Mouse (Mus musculus) G1E (cell line): ENCODE results near the gene Zfp503. TPM values are rescaled to one million over a fixed set of nuclear protein-coding genes. Genes with fewer than 3 reads are reported as not detected.

Experiments
- ATAC-seq: 2 replicates; pipeline ENCODE4 v1.8.0; 2016; ENCODE audit warnings: mild to moderate bottlenecking; ENCODE audit not compliant: insufficient number of reproducible peaks, poor library complexity, low FRiP score, severe bottlenecking; ENCODE audit errors: extremely low read depth
- DNase-seq: peaks from one replicate; pipeline ENCODE4 v3.0.0; 2012; ENCODE audit warnings: low spot score
- H3K27me3 ChIP-seq: 2 replicates; pipeline ENCODE4 v1.6.1; 2012; ENCODE audit warnings: mild to moderate bottlenecking, low read length, inconsistent platforms; ENCODE audit not compliant: insufficient read depth
- H3K36me3 ChIP-seq: replicated peaks from 2 replicates; pipeline ENCODE3; 2012; ENCODE audit warnings: mild to moderate bottlenecking, inconsistent platforms
- H3K4me1 ChIP-seq: 2 replicates; pipeline ENCODE4 v1.6.1; 2012; ENCODE audit warnings: low read depth, low read length, inconsistent platforms, mixed read lengths; ENCODE audit not compliant: insufficient read depth
- H3K4me3 ChIP-seq: 2 replicates; pipeline ENCODE4 v1.5.1; 2012; ENCODE audit warnings: low read depth, mild to moderate bottlenecking, inconsistent platforms, low read length, moderate library complexity, mixed read lengths
- H3K9me3 ChIP-seq: replicated peaks from 2 replicates; pipeline ENCODE4 v1.6.1; 2012; ENCODE audit warnings: inconsistent platforms
- CTCF ChIP-seq: IDR thresholded peaks from 2 replicates; pipeline ENCODE4 v1.5.1; 2012; ENCODE audit warnings: low read depth, low read length, inconsistent platforms, mixed read lengths
- GATA1 ChIP-seq: IDR thresholded peaks from 2 replicates; pipeline ENCODE4 v1.6.1; 2012; ENCODE audit warnings: borderline replicate concordance, low read length, inconsistent platforms, mixed read lengths
- GATA2 ChIP-seq: IDR thresholded peaks from 2 replicates; pipeline ENCODE4 v1.6.1; 2012; ENCODE audit warnings: low read depth, low read length, inconsistent platforms, borderline replicate concordance
- POLR2AphosphoS5 ChIP-seq: IDR thresholded peaks from 2 replicates; pipeline ENCODE4 v1.6.1; 2012; ENCODE audit warnings: low read depth, low read length, inconsistent platforms; ENCODE audit not compliant: insufficient replicate concordance
- TAL1 ChIP-seq: conservative IDR thresholded peaks from 2 replicates; pipeline ENCODE4 v1.6.1; 2012; ENCODE audit warnings: low read depth, low read length, inconsistent platforms, mixed read lengths
- polyA plus RNA-seq: library from polyadenylated mRNA; stranded (reverse); fragments of >175 nt; gene quantifications from 2 replicates; pipeline ENCODE4 v1.2.3, GENCODE M21; 2012
- total RNA-seq, 2 experiments: library from RNA; stranded (forward) in 1 of 2; stranded (reverse) in 1 of 2; fragments of 200-1000 nt in 1 of 2; fragments of >200 nt in 1 of 2; fragmentation: Nextera tagmentation in 1 of 2; gene quantifications; 2 replicates each; pipeline ENCODE4 v1.2.3; 2014 to 2017

Zfp503 gene
- total and polyA plus RNA-seq, 3 experiments, result 0.01 TPM; not detected in 2

GRCm38 (mm10) chr14:21958643-21959042 lies 30.8 kb downstream of the Zfp503 start:
- no peak for TF ChIP-seq GATA2
- TF ChIP-seq CTCF, result no peak
- no peak for TF ChIP-seq POLR2AphosphoS5
- TF ChIP-seq GATA1, result no peak

GRCm38 (mm10) chr14:21952541-21952940 lies 36.9 kb downstream of the Zfp503 start:
- no peak for ATAC-seq
- H3K4me3 ChIP-seq, result no peak overlapping the region
- no peaks in the 10 kb centered on the region for H3K27me3 ChIP-seq
- no peak for TF ChIP-seq CTCF
- TF ChIP-seq GATA1, result no peak
- TF ChIP-seq TAL1, result no peak
- TF ChIP-seq GATA2, result no peak
- TF ChIP-seq POLR2AphosphoS5, result no peak
- no peak for DNase-seq
- no peaks in the 10 kb centered on the region for H3K36me3 ChIP-seq
- no peaks in the 10 kb centered on the region for H3K9me3 ChIP-seq
- no peaks in the 10 kb centered on the region for H3K4me1 ChIP-seq

More at GRCm38 (mm10) chr14:21958643-21959042, 30.8 kb downstream of the Zfp503 start:
- no peaks in the 10 kb centered on the region for H3K36me3 ChIP-seq
- no peak for DNase-seq
- H3K4me1 ChIP-seq, result no peaks in the 10 kb centered on the region
- no peaks in the 10 kb centered on the region for H3K9me3 ChIP-seq
- no peak for ATAC-seq
- H3K27me3 ChIP-seq, result no peaks in the 10 kb centered on the region
- no peak overlapping the region for H3K4me3 ChIP-seq

GRCm38 (mm10) chr14:21951896-21952523 lies 37.4 kb downstream of the Zfp503 start:
- TF ChIP-seq CTCF (no peak), GATA2 (no peak), GATA1 (no peak), TAL1 (no peak), POLR2AphosphoS5 (no peak)
- Histone ChIP-seq H3K4me3 (no peak overlapping the region), H3K36me3 (no peaks in the 10 kb centered on the region), H3K9me3 (no peaks in the 10 kb centered on the region), H3K4me1 (no peaks in the 10 kb centered on the region), H3K27me3 (no peaks in the 10 kb centered on the region)
- DNase-seq (no peak), ATAC-seq (no peak)

- no peak for TF ChIP-seq POLR2AphosphoS5
- H3K27me3 ChIP-seq, result peaks cover 8% of the 10 kb centered on the region
- H3K4me1 ChIP-seq, result no peaks in the 10 kb centered on the region
- H3K9me3 ChIP-seq, result no peaks in the 10 kb centered on the region
- no peak for ATAC-seq
- no peak for DNase-seq
- no peaks in the 10 kb centered on the region for H3K36me3 ChIP-seq
- no peak overlapping the region for H3K4me3 ChIP-seq
These were observed 44.5 kb downstream of the Zfp503 start for GRCm38 (mm10) chr14:21944946-21945345.

GRCm38 (mm10) chr14:21941581-21941980 lies 47.8 kb downstream of the Zfp503 start:
- ATAC-seq (no peak), DNase-seq (no peak)
- H3K36me3 ChIP-seq, result no peaks in the 10 kb centered on the region
- no peak overlapping the region for H3K4me3 ChIP-seq
- no peaks in the 10 kb centered on the region for H3K4me1 ChIP-seq
- no peak for TF ChIP-seq GATA1
- TF ChIP-seq TAL1, result no peak
- TF ChIP-seq POLR2AphosphoS5, result no peak
- TF ChIP-seq GATA2, result no peak
- TF ChIP-seq CTCF, result no peak
- H3K9me3 ChIP-seq, result no peaks in the 10 kb centered on the region
- H3K27me3 ChIP-seq, result peaks cover 8% of the 10 kb centered on the region

- Histone ChIP-seq H3K4me1 (no peaks in the 10 kb centered on the region), H3K36me3 (no peaks in the 10 kb centered on the region), H3K27me3 (peaks cover 3% of the 10 kb centered on the region), H3K9me3 (no peaks in the 10 kb centered on the region), H3K4me3 (no peak overlapping the region)
- DNase-seq, result no peak
- ATAC-seq, result no peak
- TF ChIP-seq POLR2AphosphoS5 (no peak), GATA2 (no peak), GATA1 (no peak), TAL1 (no peak), CTCF (no peak)
These were observed 52.3 kb downstream of the Zfp503 start for GRCm38 (mm10) chr14:21937116-21937515.

GRCm38 (mm10) chr14:21936102-21936630 lies 53.2 kb downstream of the Zfp503 start:
- Histone ChIP-seq H3K4me1 (no peaks in the 10 kb centered on the region), H3K4me3 (no peak overlapping the region), H3K36me3 (no peaks in the 10 kb centered on the region), H3K9me3 (no peaks in the 10 kb centered on the region), H3K27me3 (peaks cover 4% of the 10 kb centered on the region; the same call in 1 of the 2 replicates)
- ATAC-seq (no peak), DNase-seq (no peak)
- TF ChIP-seq POLR2AphosphoS5 (no peak), CTCF (no peak)

Other genes with a start within 250 kb of the Zfp503 start
- 18.3 and 19.4 TPM in 2 replicates for gene Samd8, start 239.1 kb downstream of the Zfp503 start, total RNA-seq (2014; fragmentation: Nextera tagmentation)
- 9.5 and 9.9 TPM in 2 replicates for gene Samd8, start 239.1 kb downstream of the Zfp503 start, total RNA-seq (2017)
- 12.7 and 13.4 TPM in 2 replicates for gene Samd8, start 239.1 kb downstream of the Zfp503 start, polyA plus RNA-seq
- not detected in 2 replicates for gene Dusp13, start 238.4 kb downstream of the Zfp503 start, total RNA-seq (2014; fragmentation: Nextera tagmentation)
- 0.98 TPM in 1 of 2 replicates, not detected in the other for gene Dusp13, start 238.4 kb downstream of the Zfp503 start, total RNA-seq (2017)
- not detected in 2 replicates for gene Dusp13, start 238.4 kb downstream of the Zfp503 start, polyA plus RNA-seq
- gene Vdac2, start 164.4 kb downstream of the Zfp503 start, total RNA-seq (2014; fragmentation: Nextera tagmentation), result 525 and 570 TPM in 2 replicates
- gene Vdac2, start 164.4 kb downstream of the Zfp503 start, total RNA-seq (2017), result 445 and 495 TPM in 2 replicates
- gene Vdac2, start 164.4 kb downstream of the Zfp503 start, polyA plus RNA-seq, result 636 and 648 TPM in 2 replicates
- gene Comtd1, start 140.6 kb downstream of the Zfp503 start, total RNA-seq (2014; fragmentation: Nextera tagmentation), result 23.3 and 33.0 TPM in 2 replicates
- 20.6 and 24.5 TPM in 2 replicates for gene Comtd1, start 140.6 kb downstream of the Zfp503 start, total RNA-seq (2017)
- 49.2 and 49.5 TPM in 2 replicates for gene Comtd1, start 140.6 kb downstream of the Zfp503 start, polyA plus RNA-seq
- gene Lrmda, start 30.1 kb upstream of the Zfp503 start, total RNA-seq (2014; fragmentation: Nextera tagmentation), result not detected in 2 replicates
- not detected in 2 replicates for gene Lrmda, start 30.1 kb upstream of the Zfp503 start, total RNA-seq (2017)
- gene Lrmda, start 30.1 kb upstream of the Zfp503 start, polyA plus RNA-seq, result not detected in 2 replicates